Mouse (Mus musculus) kidney, adult 2 months (tissue): ENCODE measurements around the gene Lag3. TPM values are rescaled to one million over a fixed set of nuclear protein-coding genes. Genes with fewer than 3 reads are reported as not detected.

Experiments
- DNase-seq: peaks from one replicate; pipeline ENCODE4 v3.0.0; 2021
- H3K27ac ChIP-seq: fragments of 200-500 bp; 2 replicates; pipeline ENCODE4 v1.5.1; 2012; ENCODE audit warnings: low read depth, low read length, control low read depth, inconsistent platforms; ENCODE audit not compliant: insufficient read depth
- H3K27me3 ChIP-seq: fragments of 200-500 bp; replicated peaks from 2 replicates; pipeline ENCODE4 v1.6.1; 2012; ENCODE audit warnings: mild to moderate bottlenecking, moderate library complexity, low read length, inconsistent platforms; ENCODE audit not compliant: control insufficient read depth, insufficient read depth
- H3K36me3 ChIP-seq: fragments of 200-500 bp; 2 replicates; pipeline ENCODE4 v1.6.1; 2012; ENCODE audit warnings: mild to moderate bottlenecking, moderate library complexity, low read length, inconsistent platforms; ENCODE audit not compliant: control insufficient read depth, insufficient read depth
- H3K4me1 ChIP-seq: fragments of 200-500 bp; 2 replicates; pipeline ENCODE4 v1.6.1; 2011; ENCODE audit warnings: low read length; ENCODE audit not compliant: control insufficient read depth, insufficient read depth
- H3K4me3 ChIP-seq: fragments of 200-500 bp; 2 replicates; pipeline ENCODE4 v1.5.1; 2011; ENCODE audit warnings: mild to moderate bottlenecking, low read depth, low read length, control low read depth; ENCODE audit not compliant: insufficient read depth
- CTCF ChIP-seq: fragments of 200-500 bp; conservative IDR thresholded peaks from 2 replicates; pipeline ENCODE4 v1.5.1; 2011; ENCODE audit warnings: low read depth, mild to moderate bottlenecking, control low read depth, low read length, moderate library complexity, mixed read lengths; ENCODE audit not compliant: insufficient read depth, insufficient read length
- POLR2A ChIP-seq: fragments of 200-500 bp; IDR thresholded peaks from one replicate; pipeline ENCODE4 v1.6.1; 2011; ENCODE audit warnings: low read depth, low read length, control low read depth
- WGBS: fragments of 180-500 bp; shearing (Covaris S2); methylation state at CpG from one replicate; pipeline ENCODE4 v1.1.7; 2018; 5-methylcytosine and 5-hydroxymethylcytosine counted together
- polyA plus RNA-seq: library from polyadenylated mRNA; depleted of rRNA; stranded (reverse); fragments of >200 nt; gene quantifications from 2 replicates; pipeline ENCODE4 v1.2.3, GENCODE M21; 2012

The Lag3 gene
- polyA plus RNA-seq, 1 experiment = 1.5 TPM

DNA sequence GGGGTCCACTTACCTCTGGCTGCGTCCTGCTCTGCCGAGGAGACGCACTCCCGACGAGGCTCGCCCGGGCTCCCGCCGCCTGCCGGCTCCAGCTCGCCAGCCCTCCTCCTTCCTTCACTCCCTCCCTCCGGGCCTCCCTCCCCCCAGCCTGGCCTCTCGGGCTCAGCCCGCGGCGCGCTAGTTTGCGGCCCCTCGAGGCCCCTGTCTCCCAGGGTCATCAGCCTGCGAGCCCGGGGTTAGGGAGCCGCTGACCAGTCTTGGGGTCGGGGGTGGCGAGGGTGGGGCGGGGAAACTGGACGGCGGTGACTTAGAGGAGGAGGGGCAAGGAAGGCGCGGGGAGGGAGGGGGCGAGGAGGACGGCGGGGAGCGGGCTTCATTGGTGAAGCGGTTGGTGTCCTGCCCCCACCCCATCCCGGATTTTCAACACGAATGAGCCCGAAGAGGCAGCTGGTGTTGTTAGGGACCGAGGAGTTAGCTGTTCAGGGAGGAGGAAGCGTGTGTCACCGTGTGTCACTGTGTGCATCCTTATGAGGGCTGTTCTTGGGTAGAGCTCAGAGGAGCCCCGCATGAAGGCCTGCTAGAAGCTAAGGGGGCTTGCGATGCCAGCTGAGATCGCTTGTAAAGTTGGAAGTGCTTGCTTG, 47.7 kb downstream of the Lag3 start, which contains the start of gene Gpr162:
Gene Gpr162 (minus strand): TSS at position 326 of the 641 bp plus-strand sequence.
- WGBS = 3% methylated on average over 43 of the region's 43 CpGs

GRCm38 (mm10) chr6:124863125-124863657, 48.3 kb downstream of the Lag3 start:
- Histone ChIP-seq H3K27me3 (no peaks in the 10 kb centered on the region), H3K4me3 (peak overlapping the region; percentile 55), H3K27ac (no peak overlapping the region), H3K36me3 (no peaks in the 10 kb centered on the region), H3K4me1 (no peaks in the 10 kb centered on the region)
- TF ChIP-seq CTCF (no peak), POLR2A (no peak)
- whole genome bisulfite sequencing = 0% methylated on average over 11 of the region's 16 CpGs
- no peak for DNase-seq

More for the DNA sequence above, 47.7 kb downstream of the Lag3 start, which contains the start of gene Gpr162:
- Histone ChIP-seq H3K4me1 (no peaks in the 10 kb centered on the region), H3K27ac (no peak within 1 kb of the TSS), H3K4me3 (peak within 1 kb of the TSS; percentile 55), H3K27me3 (no peaks in the 10 kb centered on the region), H3K36me3 (no peaks in the 10 kb centered on the region)
- DNase-seq = peak; percentile 48
- no peak for TF ChIP-seq POLR2A
- no peak for TF ChIP-seq CTCF

DNA sequence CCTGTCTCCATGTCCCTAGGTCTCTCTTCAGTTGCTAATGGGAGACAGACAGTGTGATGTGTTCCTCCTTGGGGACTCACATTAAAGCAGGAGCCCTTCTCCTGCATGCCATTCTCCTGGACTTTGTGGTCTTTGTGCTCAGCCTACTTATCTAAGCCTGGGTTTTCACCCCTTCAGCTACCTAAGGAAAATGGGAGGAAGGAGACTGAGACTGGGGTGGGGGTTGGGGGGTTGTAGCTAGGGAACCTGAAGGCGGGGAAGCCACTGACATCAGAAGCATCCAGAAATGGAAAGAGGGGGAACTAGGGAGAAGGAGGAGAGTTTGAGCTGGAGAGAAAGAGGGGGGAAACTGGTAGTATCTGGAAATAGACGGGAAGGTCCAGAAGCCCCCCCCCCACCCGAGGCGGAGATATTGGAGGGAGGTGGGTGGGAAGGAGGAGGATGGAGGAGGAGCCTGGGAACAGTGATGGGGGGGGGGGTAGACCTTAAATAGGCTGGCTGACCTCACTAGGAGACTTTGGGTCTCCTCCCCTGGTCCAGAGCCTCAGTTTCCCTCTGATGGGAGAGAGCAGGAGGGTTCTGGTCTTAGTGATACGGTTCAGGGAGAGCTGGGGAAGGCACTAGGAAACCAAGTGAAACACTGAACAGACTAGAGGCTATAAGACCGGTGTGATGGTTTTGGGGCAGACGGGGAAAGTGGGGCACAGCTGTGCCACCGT, 48.9 kb downstream of the Lag3 start:
- H3K27ac ChIP-seq = no peak overlapping the region
- peak overlapping the region; percentile 55; the same call in 1 of the 2 replicates for H3K4me3 ChIP-seq
- TF ChIP-seq POLR2A (no peak), CTCF (no peak)
- DNase-seq = no peak
- H3K4me1 ChIP-seq = no peaks in the 10 kb centered on the region
- 22% methylated on average over 8 of the region's 8 CpGs for WGBS
- no peaks in the 10 kb centered on the region for H3K36me3 ChIP-seq
- no peaks in the 10 kb centered on the region for H3K27me3 ChIP-seq

GRCm38 (mm10) chr6:124861802-124862201, 49.7 kb downstream of the Lag3 start:
- 32% methylated on average over 3 of the region's 3 CpGs for WGBS
- Histone ChIP-seq H3K27me3 (no peaks in the 10 kb centered on the region), H3K4me3 (no peak overlapping the region), H3K36me3 (no peaks in the 10 kb centered on the region), H3K4me1 (no peaks in the 10 kb centered on the region), H3K27ac (no peak overlapping the region)
- TF ChIP-seq CTCF = no peak
- TF ChIP-seq POLR2A = no peak
- DNase-seq = no peak

DNA sequence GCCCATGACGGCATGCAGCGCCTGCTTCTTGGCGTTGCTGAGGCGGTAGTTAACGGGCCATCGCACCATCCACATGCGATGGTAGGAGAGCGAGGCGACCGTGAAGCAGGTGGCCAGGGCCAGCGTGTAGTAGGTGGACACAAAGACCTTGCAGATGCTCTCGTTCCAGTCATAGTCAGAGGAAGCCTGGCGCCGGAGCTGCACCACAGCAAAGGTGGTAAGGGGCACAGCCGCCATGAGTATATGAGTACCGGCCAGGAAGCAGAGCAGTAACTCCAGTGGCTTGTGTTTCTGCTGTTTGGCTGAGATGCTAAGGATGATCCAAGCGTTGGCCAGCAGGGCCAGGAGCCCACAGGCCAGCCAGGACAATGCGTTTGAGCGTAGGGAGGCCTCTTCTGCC, 50.2 kb downstream of the Lag3 start:
- H3K27ac ChIP-seq = no peak overlapping the region
- H3K4me3 ChIP-seq = no peak overlapping the region
- 86% methylated on average over 19 of the region's 19 CpGs for WGBS
- no peak for DNase-seq
- no peaks in the 10 kb centered on the region for H3K27me3 ChIP-seq
- no peaks in the 10 kb centered on the region for H3K4me1 ChIP-seq
- no peak for TF ChIP-seq CTCF
- no peak for TF ChIP-seq POLR2A
- no peaks in the 10 kb centered on the region for H3K36me3 ChIP-seq

GRCm38 (mm10) chr6:124860511-124860910, 51.0 kb downstream of the Lag3 start:
- H3K27ac ChIP-seq = no peak overlapping the region
- no peak for TF ChIP-seq POLR2A
- DNase-seq = no peak
- H3K27me3 ChIP-seq = no peaks in the 10 kb centered on the region
- H3K4me1 ChIP-seq = no peaks in the 10 kb centered on the region
- H3K4me3 ChIP-seq = no peak overlapping the region
- no peaks in the 10 kb centered on the region for H3K36me3 ChIP-seq
- 90% methylated on average over 9 of the region's 9 CpGs for WGBS

DNA sequence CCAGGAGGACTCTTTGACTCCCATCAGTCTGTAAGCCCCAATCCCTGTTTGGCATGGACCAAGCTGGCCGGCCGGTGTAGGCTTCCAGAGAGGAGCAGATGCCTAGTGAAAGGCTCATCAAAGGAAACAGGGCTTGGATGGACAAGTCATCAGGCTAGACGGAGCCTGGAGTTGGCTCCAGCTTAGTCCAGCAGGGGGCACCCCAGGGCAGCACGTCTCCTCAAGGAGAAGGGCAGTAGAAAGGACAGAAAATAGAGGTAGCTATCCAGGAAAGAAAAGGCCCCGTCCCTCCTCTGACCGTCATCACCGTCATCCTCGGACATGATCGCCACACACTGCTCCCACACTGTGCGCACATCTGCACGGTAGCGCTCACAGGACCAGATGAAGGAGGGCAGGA, 51.8 kb downstream of the Lag3 start:
- TF ChIP-seq POLR2A (no peak), CTCF (peak; percentile 94)
- no peaks in the 10 kb centered on the region for H3K4me1 ChIP-seq
- H3K27ac ChIP-seq = no peak overlapping the region
- no peaks in the 10 kb centered on the region for H3K36me3 ChIP-seq
- 11% methylated on average over 12 of the region's 12 CpGs for WGBS
- no peaks in the 10 kb centered on the region for H3K27me3 ChIP-seq
- no peak overlapping the region for H3K4me3 ChIP-seq
- peak; percentile 88 for DNase-seq
